Mouse (Mus musculus) ES-Bruce4 (cell line): ENCODE measurements around the gene St6gal1.

ENCODE experiments used
- CTCF ChIP-seq: IDR thresholded peaks from one replicate; pipeline ENCODE4 v1.8.1; 2011; ENCODE audit warnings: low read depth, low read length
- EP300 ChIP-seq: IDR thresholded peaks from 2 replicates; pipeline ENCODE4 v1.6.1; 2011; ENCODE audit warnings: low read depth, low read length; ENCODE audit not compliant: insufficient read depth
- POLR2A ChIP-seq: IDR thresholded peaks from one replicate; pipeline ENCODE4 v1.8.1; 2011; ENCODE audit warnings: low read length; ENCODE audit not compliant: insufficient read depth

DNA sequence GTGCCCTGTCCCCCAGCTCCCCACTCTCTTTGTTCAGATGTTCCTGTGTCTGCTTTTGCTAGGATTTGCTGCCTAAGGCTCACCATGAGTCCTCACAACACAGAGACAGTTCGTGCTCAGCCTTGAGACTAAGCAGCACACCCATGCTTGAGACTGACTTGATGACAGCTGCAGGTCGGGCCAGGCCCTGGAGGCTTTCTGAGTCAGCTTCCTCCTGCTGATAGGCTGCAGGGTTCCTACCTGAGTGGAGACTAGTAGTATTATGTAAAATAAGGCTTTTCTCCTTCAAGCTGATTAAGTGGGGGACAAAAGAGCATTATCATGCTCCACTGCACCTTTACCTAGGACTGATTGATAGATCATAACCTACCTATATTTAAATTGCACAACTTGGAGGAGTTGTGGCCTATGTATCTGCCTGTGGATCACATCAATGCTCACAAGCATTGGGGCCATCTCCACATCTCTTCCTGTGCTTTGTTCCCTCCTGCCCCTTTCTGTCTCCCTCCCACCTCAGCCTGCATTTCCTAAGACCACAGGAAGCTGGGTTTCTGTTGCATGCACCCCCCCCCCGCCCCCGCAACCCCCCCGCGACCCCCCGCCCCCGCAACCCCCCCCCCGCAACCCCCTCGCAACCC lies 37.7 kb downstream of the St6gal1 start:
- peak; percentile 75; the same call in 1 of the 2 replicates for TF ChIP-seq EP300
- TF ChIP-seq CTCF = no peak
- no peak for TF ChIP-seq POLR2A
